Mouse (Mus musculus) large intestine, adult 2 months (tissue): ENCODE data around the gene Intu. TPM values are rescaled to one million over a fixed set of nuclear protein-coding genes. Genes with fewer than 3 reads are reported as not detected.
A peak's percentile ranks its signal among the peaks of the same experiment; 100 is the strongest.

Experiments used
- DNase-seq: peaks from one replicate; pipeline ENCODE4 v3.0.0-alpha.2; 2012; ENCODE audit warnings: low read depth, low spot score
- WGBS: fragments of 180-500 bp; shearing (Covaris S2); methylation state at CpG from one replicate; pipeline ENCODE4 v1.1.7; 2018; 5-methylcytosine and 5-hydroxymethylcytosine counted together
- polyA plus RNA-seq: library from polyadenylated mRNA; depleted of rRNA; stranded (reverse); fragments of >200 nt; gene quantifications from 2 replicates; pipeline ENCODE4 v1.2.3, GENCODE M21; 2012; rRNA removed

The Intu gene
- 1.0 and 1.3 TPM in 2 replicates for polyA plus RNA-seq

DNA sequence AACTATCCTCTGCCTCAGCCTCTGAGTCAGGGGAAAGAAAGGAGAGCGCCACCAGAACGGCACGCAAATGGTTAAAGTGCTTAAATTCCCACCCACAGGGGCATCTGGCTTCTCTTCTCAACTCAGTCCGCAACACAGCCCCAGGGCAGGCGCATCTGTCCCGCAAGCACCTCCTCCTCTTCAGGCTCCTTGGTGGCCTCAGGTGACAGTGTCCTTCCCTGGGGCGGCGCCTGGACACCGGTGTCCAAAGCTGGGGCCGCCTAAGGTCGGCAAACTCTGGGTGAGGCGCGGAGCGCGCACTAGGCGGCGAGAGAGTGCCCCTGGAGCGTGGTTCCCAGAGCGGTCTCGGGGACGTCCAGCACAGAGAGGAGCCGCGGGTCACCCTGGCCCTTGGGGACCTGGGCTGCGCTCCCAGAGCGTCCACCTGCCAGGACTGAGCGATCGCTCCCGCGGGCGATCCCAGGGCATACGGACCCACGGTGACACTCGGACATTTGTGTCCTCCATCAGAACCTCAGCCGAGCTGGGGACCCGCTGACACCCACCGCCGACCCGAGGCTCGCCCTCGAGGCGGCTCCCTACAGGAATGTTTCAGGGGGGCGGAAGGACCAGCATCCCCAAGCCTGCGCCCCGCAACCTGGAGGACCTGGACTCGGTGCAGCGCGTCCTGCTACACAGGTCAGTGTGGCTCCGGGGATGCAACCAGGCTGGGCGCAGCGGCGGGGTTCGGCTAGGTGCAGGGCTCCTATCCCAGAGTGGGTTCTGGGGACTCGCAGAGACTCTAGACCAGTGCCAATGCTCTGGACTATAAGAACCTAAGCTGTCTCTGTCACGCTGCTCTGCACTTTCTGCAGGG is at the start of gene Intu:
Intu (plus strand) TSS at position 1 of the 856 bp plus-strand sequence.
- peak; percentile 31 for DNase-seq
- WGBS: under 1% methylated on average over 54 of the region's 54 CpGs

DNA sequence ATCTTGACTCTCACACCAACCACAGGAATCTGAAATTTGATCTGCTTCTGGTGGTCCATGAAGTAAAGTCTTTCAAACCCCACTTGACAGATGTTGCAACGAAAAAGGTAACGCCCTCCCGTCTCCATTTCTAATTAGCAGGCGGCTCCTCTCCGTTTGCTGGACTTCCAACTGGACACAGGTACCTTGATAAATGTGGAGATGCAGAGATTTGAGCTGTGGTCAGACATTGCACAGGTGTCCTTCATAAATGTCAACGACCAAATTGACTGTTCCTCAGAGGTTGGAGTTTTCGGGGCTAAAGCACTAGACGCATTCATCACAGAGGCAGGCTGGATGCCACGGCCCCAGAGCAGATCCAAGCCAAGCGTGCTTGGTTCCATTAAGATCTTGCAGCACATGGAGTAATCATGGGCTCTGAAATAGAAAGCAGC is 47.8 kb upstream of the Intu start:
- 68% methylated on average over 10 of the region's 10 CpGs for WGBS

DNA sequence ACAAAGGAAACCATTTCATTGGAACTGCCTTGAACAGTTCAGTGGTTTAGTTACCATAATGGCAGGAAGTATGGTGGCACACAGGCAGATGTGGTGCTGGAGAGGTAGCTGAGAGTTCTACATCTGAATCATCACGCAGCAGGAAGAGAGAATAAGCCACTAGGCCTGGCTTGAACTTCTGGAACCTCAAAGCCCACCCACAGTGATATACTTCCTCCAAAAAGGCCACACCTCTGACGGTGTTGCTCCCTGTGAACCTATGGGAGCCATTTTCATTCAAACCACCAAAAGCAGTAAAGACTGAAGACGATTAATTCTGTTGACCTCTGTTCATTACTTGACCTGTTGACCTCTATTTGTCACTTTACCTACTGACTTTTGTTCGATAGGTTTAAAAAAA is 43.7 kb upstream of the Intu start:
- no peak for DNase-seq
- 81% methylated on average over 4 of the region's 4 CpGs for WGBS

More for the DNA sequence above, 47.8 kb upstream of the Intu start:
- DNase-seq: no peak

DNA sequence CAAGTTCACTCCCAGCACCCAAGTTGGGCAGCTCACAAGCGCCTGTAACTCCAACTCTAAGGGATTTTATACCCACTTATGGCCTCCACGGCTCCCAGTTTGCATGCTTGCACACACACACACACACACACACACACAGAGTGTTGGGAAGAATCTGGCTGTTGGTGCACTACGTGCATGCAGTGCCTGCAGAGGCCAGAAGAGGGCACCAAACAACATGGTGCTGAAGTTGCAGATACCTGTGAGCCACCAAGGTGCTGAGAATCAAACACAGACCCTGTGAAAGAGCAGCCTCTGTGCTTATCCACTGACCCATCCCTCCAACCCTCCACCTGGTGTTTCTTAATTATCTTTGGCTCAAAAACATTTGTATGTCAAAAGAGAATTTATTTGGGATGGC is 39.3 kb upstream of the Intu start:
- 89% methylated on average over 3 of the region's 3 CpGs for WGBS
- no peak for DNase-seq

DNA sequence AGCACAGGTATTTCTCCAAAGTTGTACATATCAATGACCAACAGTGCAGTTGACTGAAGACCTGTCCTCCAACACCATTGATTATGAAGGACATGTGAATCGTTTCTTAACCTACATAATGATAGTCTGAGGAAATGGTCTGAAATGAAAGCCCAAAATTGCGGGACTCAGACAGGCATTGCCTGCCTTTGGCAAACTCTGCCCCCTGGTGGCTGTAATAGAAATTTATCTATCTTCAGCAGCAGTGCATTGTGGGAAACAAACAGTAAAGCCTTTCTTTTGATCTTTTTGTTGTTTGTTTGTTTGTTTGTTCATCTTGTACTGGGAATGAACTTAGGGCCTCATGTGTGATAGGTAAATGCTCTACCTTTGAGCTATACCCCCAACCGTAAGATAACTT is 32.2 kb upstream of the Intu start:
- WGBS: 82% methylated on average over 3 of the region's 3 CpGs
- DNase-seq: no peak

DNA sequence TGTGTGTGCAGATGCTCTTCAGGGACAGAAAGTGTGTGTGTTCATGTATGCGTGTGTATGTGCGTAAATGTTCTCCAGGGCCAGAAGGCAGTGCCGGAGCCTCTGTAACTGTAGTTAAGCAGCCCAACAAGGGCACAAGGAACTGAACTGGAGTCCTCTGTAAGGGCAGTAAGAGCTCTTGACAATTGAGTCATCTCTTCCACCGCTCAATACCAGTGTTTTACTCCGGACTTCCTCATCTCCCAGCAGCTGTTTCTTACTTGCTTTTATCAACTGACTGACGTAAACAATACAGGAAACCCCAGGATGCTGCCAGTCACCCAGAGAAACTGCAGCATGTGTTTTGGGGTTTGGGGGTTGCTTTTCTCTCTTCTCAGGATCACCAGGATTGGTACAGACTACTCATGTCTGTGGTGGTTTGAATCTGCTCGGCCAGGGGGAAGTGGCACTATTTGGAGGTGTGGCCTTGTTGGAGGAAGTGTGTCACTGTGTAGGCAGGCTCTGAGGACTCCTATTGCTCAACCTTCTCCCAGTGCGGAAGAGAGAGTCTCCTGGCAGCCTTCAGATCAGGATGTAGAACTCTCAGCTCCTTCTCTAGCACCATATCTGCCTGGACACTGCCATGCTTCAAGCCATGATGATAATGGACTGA is 30.8 kb upstream of the Intu start:
- WGBS: 88% methylated on average over 8 of the region's 8 CpGs
- no peak for DNase-seq

DNA sequence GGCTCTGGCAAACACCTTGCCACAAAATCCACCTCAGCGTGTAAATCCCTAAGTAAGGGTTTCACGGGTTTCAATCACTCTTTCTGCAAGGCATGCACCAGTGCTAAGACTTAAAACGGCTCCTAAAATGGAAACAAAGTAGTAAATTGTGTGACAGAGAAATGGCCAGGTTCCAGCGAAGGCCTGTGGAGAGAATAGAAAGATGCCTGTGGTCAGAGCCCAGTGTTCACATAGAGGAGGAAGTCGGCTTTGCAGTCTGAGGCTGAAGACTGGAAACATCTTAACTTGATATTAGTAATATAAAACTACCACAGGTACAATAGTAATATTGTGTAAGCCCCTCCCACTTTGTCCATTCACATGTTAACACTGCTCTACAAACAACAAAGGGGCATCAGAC is 26.7 kb upstream of the Intu start:
- 75% methylated on average over 5 of the region's 5 CpGs for WGBS
- DNase-seq: no peak

DNA sequence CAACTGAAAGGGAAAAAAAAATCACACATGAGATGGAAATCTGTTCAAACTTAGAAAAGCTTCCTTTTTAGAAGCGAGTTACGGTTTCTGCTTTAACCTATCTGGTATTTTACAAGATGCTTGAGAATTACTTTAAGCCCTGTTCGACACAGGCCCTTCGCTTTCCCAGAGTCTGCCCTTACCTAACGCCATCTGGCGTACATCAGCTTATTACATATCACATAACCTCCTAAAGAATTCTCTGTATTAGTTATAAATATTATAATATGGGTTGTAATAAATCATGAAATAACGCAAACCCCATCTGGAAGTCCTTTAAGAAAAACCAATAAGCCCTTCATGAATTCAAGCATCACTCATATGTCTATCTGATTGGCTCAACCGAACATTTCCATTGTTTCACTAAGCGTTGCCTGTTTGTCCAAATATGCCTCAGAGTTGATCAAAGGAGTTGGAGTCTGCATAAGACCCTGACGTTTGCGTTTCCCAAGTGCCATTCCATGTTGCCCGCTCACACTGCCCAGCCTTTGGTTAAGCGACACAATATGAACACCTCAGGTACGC is 25.6 kb upstream of the Intu start:
- DNase-seq: no peak
- 91% methylated on average over 14 of the region's 14 CpGs for WGBS

DNA sequence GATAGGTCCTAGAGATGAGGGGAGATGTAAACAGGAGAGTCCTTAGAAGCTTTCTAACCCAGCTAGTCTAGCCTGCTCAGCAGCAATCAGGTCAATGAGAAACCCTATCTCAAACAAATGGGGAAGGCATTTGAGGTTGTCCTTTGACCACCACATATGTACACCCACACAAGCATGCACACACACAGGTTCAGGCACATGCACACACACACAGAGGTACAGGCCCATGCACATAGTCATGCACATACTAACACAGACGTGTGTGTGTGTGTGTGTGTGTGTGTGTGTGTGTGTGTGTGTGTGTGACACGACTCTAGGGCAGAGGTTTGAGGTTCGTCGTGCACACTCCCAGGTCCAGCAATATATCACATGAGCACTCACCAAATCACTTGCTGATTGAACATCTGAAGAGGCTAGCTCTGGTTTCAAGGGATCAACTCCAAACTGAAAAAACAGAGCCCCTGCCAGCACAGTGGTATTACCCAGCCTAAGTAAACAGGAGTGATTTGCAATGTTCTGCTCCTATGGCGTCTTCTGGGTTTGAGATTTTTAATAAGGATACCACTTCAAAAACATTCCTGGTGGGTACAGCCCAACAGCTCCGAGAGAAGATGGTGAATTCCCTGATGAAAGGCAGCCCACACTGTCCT is 22.0 kb upstream of the Intu start:
- DNase-seq: no peak
- 72% methylated on average over 6 of the region's 6 CpGs for WGBS

DNA sequence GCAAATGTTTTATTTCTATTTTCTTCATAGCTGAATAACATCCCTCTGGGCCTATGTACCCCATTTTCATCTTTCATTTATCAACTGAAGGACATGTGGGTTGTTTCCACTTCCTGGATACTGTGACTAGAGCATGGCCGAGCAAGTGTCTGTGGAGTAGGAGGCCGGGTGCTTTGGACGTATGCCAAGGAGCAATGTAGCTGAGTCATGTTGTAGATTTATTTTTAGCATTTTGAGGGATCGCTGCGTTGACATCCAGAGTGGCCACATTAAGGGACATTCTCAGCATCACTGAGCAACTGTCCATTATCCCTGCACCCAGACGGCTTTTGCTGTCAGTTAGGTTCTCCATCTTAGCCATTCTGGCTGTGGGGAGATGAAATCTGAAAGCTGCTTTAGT is 20.5 kb upstream of the Intu start:
- DNase-seq: no peak

DNA sequence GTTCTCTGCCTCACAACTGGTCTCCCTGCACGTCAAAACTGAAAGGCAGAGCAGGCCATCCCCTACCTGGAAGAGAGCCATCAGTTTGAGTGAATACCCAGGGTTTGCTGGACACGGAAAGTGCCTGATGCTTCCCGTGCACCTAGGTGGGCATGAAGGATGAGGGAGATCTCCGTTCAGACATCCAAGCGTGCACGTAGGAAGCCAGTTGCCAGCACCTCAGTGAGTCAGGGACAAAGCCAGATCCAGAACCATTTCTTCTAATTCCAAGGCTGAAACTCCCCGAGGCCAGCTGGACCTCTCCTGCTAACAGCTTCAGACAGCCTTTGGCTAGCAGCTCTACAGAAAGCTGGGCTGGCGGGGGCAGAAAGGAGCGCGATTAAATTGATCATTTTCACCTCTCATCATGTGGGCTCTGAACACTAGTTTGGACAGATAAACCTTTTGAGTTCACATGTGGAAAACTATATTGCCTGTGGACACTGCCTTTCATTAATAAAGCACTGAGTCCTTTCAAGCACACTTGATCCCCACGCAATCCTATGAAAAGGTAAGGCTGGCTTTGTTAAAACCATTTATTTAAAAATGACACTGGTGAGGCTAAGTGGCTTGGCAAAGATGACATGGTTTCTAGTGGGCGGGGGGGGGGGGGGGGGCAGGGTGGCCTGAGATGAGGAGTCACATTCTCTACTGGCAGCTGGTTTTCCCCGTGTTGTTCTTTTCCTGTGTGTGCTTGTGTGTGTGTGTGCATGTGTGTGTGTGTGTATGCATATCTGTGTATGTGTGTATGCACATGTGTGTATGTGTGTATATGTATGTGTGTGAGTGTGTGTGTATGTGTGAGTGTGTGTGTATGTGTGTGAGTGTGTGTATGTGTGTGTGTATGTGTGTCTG is 17.9 kb upstream of the Intu start:
- no peak for DNase-seq
- 80% methylated on average over 13 of the region's 13 CpGs for WGBS

More for the DNA sequence above, 20.5 kb upstream of the Intu start:
- WGBS: 32% methylated on average over 6 of the region's 6 CpGs

DNA sequence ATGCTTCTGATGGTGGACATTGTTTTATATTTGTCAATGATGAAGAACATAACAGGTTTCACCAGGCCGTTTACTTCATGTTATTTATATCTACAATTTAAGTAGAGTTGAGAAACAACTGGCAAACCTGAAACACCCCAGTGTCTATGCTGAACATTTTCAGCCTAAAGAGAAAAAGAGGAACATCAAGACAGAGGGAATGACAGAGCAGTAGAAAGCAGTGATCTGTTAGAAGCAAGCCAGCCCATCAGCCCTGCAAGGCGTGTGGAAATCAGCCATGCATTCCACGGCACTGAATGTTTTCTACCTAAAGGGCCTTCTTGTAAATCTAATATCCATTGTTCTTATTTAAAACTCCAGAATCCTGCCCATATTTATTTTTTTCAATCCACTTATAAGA is 12.8 kb upstream of the Intu start:
- no peak for DNase-seq
- WGBS: 82% methylated on average over 3 of the region's 3 CpGs

DNA sequence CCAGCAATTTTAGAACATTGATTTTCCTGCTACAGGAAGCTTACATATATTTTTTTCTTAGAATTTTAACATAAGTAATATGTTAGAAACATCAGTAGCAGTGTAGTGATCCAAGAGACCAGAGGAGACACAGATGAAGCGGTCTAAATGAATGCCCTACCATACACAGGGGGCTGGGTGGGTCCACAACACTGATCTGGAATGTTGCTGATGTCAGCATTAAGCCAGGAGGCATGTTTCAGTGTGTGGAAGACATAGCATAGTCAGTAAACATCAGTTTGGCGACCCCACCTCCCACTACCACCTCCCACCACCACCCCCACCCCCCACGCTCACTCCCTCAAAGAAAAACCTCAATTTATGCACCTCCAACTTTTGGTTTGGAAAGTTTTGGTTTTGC is 11.5 kb upstream of the Intu start:
- WGBS: 83% methylated on average over 3 of the region's 3 CpGs
- DNase-seq: no peak

DNA sequence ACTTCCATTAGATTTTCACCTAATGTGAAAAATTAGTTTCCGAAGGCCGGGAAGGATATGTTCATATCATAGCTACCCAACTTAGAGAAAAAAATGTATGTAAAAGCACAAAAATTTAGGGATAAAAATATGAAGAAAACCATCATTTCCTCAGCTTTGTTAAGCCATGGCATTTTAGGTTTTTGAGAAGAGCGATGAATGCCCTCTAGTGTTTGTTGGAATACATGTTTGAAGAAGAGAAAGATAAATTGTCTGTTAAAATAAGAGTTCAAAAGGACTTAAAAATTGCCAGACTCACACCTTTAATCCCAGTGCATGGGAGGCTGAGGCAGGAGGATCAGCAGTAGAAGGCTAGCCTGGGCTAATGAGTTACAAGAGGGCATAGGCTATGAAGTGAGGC is 10.5 kb upstream of the Intu start:
- WGBS: 96% methylated on average over 3 of the region's 3 CpGs
- no peak for DNase-seq

DNA sequence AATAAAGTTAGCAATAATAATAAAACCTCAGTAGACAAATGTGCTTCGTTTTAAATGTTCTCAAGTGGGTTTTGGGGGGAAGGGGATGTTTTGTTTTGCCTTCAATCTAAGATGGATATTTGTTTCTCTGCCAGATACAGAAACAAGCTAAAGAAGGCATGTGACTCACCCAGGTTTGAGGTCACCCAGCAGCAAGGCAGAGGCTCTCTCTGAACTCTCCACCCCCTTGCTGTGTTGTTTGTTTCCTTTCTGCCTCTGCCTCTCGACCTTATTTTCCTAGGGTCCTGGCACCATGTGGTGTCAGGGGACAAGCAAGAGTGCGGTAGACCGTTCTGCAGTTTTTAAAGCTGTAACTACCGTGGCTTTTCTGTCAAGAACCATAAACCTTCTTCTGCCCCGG is 8.6 kb upstream of the Intu start:
- WGBS: 33% methylated on average over 6 of the region's 6 CpGs
- no peak for DNase-seq

DNA sequence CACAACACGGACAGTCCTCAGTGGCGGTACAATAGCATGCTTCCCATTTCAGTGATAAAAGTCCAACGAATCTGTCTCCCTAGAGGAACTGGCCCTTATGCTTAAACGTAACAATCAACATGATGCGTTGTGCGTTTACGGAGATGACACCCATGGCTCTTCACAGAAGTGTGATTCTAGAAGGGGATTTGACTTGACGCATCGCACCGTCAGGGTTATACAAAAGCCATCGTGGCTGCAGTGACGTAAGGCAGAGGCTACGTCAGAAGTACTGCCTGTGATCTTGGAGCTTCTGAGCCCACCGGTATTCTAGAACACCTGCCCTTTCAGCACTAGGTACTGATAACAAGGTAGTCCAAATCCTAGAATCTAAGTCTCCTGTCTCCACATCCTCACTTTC is 8.2 kb upstream of the Intu start:
- 56% methylated on average over 14 of the region's 14 CpGs for WGBS
- DNase-seq: no peak

DNA sequence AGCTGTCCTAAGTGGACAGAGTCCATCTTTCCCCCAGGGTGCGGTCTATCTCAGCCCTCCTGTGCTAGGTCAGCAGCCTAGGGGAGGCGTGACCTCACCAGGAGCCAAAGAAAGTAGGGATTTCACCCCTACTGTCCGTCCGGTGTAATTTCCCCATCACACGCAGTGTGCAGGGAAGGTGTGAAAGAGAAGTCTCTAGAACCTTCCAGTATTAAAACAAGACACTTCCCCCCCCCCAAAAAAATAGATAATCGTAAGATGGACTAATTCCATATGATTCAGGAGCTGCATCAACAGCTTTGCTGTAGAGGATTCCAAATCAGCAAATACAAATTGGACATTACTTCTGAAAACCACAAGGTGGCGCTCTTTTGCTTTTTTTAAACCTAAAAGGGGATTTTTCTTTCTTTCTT is 7.7 kb upstream of the Intu start:
- WGBS: 12% methylated on average over 7 of the region's 7 CpGs
- DNase-seq: no peak

DNA sequence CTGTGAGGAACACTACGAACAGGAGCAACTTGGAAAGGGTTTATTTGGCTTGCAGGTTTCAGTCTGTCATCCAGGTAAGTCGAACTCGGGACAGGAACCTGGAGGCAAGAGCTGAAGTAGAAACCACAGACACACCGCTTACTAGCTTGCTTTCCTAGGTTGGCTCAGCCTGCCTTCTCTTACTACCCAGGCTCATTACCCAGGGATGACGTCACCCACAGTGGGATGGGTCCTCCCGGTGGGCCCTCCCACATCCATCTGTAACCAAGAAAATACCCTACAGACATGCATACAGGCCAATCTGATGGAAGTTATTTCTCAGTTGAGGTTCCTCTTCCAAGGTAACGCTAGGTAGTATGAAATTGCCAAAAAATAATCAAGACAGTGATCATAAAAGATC is 6.2 kb upstream of the Intu start:
- no peak for DNase-seq
- 83% methylated on average over 7 of the region's 7 CpGs for WGBS

DNA sequence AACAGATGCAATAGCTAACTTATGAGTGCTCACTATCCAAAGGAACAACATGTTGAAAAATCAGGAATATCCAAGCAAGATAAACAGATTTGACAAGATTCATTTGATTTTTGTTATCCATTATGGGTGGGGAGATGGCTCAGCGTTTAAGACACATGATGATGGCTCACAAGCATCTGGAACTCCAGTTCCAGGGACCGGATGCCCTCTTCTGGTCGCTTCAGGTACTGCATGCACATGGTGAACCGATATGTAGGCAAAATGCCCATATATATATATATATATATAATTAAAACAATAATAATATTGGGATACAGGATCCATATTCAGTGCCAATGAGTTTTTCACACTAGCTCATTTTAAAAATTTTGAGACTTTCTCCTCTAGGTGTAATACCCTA is 5.7 kb upstream of the Intu start:
- no peak for DNase-seq
- 14% methylated on average over 4 of the region's 4 CpGs for WGBS
